Mouse (Mus musculus) heart, embryonic 11.5 days (tissue): ENCODE measurements around the gene Cldn10. TPM values are rescaled to one million over a fixed set of nuclear protein-coding genes. Genes with fewer than 3 reads are reported as not detected.
A peak's percentile ranks its signal among the peaks of the same experiment; 100 is the strongest.

Experiments used
- ATAC-seq: fragments of 200-750 bp; cut with Nextera tagmentation; replicated peaks from 2 replicates; pipeline ENCODE4 v1.8.0; 2017; ENCODE audit warnings: moderate library complexity; ENCODE audit not compliant: insufficient number of reproducible peaks, low FRiP score, low TSS enrichment
- H3K27ac ChIP-seq: fragments of 300-500 bp; sonication (generic); 2 replicates; pipeline ENCODE4 v1.5.1; 2014; ENCODE audit warnings: mild to moderate bottlenecking, low read depth, low read length
- H3K27me3 ChIP-seq: fragments of 300-500 bp; sonication (generic); 2 replicates; pipeline ENCODE4 v1.6.1; 2014; ENCODE audit warnings: mild to moderate bottlenecking, low read length, mixed read lengths; ENCODE audit not compliant: control insufficient read depth, insufficient read depth
- H3K36me3 ChIP-seq: fragments of 300-500 bp; sonication (generic); 2 replicates; pipeline ENCODE4 v1.6.1; 2014; ENCODE audit warnings: mild to moderate bottlenecking, low read length, moderate library complexity, mixed read lengths; ENCODE audit not compliant: control insufficient read depth, insufficient read depth
- H3K4me1 ChIP-seq: fragments of 300-500 bp; sonication (generic); 2 replicates; pipeline ENCODE4 v1.6.1; 2014; ENCODE audit warnings: low read length; ENCODE audit not compliant: control insufficient read depth, insufficient read depth
- H3K4me2 ChIP-seq: fragments of 300-500 bp; sonication (generic); 2 replicates; pipeline ENCODE4 v1.6.1; 2014; ENCODE audit warnings: mild to moderate bottlenecking, moderate library complexity
- H3K4me3 ChIP-seq: fragments of 300-500 bp; sonication (generic); 2 replicates; pipeline ENCODE4 v1.5.1; 2014; ENCODE audit warnings: low read depth, low read length
- H3K9ac ChIP-seq: fragments of 300-500 bp; sonication (generic); 2 replicates; pipeline ENCODE4 v1.6.1; 2014; ENCODE audit warnings: mild to moderate bottlenecking, low read depth, low read length, moderate library complexity
- H3K9me3 ChIP-seq: fragments of 300-500 bp; sonication (generic); replicated peaks from 2 replicates; pipeline ENCODE4 v1.6.1; 2016; ENCODE audit warnings: low read length; ENCODE audit not compliant: control insufficient read depth
- WGBS: fragments of 180-500 bp; shearing (Covaris S2); extraction: QIAGEN DNeasy Blood & Tissue Kit; methylation state at CpG from one replicate; pipeline ENCODE4 v1.1.7; 2014; ENCODE audit not compliant: insufficient replicate concordance; 5-methylcytosine and 5-hydroxymethylcytosine counted together
- polyA plus RNA-seq: library from polyadenylated mRNA; unstranded; fragments of >200 nt; fragmentation: Nextera tagmentation; extraction: Ambion mirVana; gene quantifications from 2 replicates; pipeline ENCODE4 v1.2.1, GENCODE M21; 2014

The Cldn10 gene
- polyA plus RNA-seq, result 0.34 and 0.56 TPM in 2 replicates

DNA sequence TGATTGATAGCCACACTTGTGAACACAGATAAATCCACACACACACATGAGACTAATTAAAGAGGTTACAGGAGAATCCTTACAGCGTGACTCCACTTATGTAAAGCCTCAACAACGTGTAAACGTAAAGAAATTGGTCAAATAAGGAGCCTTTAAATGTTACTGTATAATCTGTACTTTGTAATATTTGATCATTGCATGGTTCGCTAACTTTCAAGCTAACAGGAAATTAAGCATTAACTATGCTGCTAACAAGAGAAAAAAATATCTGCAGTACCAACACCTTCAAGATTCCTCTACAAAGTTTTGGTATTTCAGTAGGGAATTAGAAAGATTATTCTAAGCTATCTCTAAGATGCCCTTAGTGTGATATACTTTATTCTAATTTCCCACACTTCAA, at the start of gene Cldn10:
Gene Cldn10, plus strand, starts transcription at position 288 of the 400 bp plus-strand sequence.
- 68% methylated on average over 4 of the region's 4 CpGs for WGBS

DNA sequence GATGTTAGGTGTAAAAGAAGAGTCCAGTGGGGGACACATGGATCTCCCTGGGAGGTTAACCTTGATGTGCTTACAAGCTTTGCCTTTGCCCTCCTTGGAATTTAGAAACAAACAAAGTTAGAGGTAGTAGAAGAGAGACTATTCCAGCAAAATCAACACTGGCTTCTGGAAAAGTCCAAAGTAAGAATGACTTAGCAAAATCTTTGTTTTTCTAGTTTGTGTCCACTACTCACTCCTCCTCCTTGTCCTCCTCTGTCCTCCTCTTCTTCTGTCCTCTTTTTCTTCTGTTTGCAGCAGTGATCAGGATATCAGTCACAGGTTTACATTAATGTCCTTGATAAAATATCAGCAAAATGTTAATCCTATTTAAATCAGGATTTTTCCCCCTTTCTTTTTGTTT, 45.9 kb upstream of the Cldn10 start:
- Histone ChIP-seq H3K4me3 (no peak overlapping the region), H3K9me3 (peaks cover 5% of the 10 kb centered on the region; the same call in 1 of the 2 replicates), H3K4me2 (no peak overlapping the region), H3K4me1 (peaks cover 6% of the 10 kb centered on the region; the same call in 1 of the 2 replicates), H3K36me3 (no peaks in the 10 kb centered on the region), H3K9ac (no peak overlapping the region), H3K27me3 (no peaks in the 10 kb centered on the region), H3K27ac (no peak overlapping the region)
- no peak for ATAC-seq

More for the DNA sequence above, at the start of gene Cldn10:
- no peaks in the 10 kb centered on the region for H3K27me3 ChIP-seq
- no peaks in the 10 kb centered on the region for H3K36me3 ChIP-seq
- H3K4me3 ChIP-seq, result no peak within 1 kb of the TSS
- H3K4me1 ChIP-seq, result no peaks in the 10 kb centered on the region
- no peak within 1 kb of the TSS for H3K4me2 ChIP-seq
- ATAC-seq, result no peak
- no peak within 1 kb of the TSS for H3K9ac ChIP-seq
- no peak within 1 kb of the TSS for H3K27ac ChIP-seq
- H3K9me3 ChIP-seq, result no peaks in the 10 kb centered on the region

DNA sequence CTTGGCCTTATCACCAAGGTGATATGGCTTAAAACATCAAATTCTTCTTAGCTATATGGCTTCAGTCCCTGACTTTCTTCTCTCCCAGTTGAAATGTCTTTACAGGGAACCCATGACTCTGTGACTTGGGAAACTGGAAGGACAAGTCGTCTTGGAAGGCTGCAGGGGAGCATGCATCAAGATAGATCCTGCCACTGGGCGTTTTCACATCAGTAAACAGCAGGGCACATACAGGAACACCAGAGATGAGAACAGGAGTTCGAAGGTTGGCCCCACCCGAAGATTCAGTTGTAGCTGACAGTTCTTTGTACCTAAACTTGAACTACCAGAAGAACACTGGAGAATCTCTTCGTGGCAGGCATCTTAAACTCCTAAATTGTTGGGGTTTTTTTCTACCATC, 44.8 kb upstream of the Cldn10 start:
- no peak overlapping the region for H3K9ac ChIP-seq

DNA sequence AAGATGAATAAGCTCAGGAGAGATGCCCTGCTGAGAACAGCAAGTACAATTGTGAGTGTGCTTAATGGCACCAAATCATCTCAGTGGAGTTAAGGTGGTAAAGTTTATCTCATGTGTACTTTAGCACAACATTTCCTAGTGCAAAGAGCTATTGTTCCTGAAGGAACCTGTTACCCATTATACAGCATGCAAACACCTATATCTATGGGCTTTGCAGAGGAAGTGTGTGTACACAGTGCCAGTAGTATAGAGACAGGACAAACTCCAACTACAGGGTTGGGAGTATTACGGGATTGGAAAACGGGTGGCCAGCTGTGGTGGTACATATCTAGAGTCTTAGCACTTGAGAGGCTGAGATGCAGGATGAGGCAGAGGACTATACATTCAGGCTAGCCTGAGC, 38.6 kb upstream of the Cldn10 start:
- H3K27me3 ChIP-seq, result no peaks in the 10 kb centered on the region
- H3K36me3 ChIP-seq, result no peaks in the 10 kb centered on the region
- ATAC-seq, result no peak
- WGBS, result 74% methylated on average over 2 of the region's 2 CpGs
- no peak overlapping the region for H3K27ac ChIP-seq
- H3K9me3 ChIP-seq, result no peaks in the 10 kb centered on the region
- H3K4me3 ChIP-seq, result no peak overlapping the region
- no peaks in the 10 kb centered on the region for H3K4me1 ChIP-seq
- no peak overlapping the region for H3K4me2 ChIP-seq
- no peak overlapping the region for H3K9ac ChIP-seq

More for the DNA sequence above, 44.8 kb upstream of the Cldn10 start:
- no peak overlapping the region for H3K4me2 ChIP-seq
- 66% methylated on average over 5 of the region's 5 CpGs for WGBS
- H3K9me3 ChIP-seq, result peaks cover 5% of the 10 kb centered on the region; the same call in 1 of the 2 replicates
- H3K4me3 ChIP-seq, result no peak overlapping the region
- H3K36me3 ChIP-seq, result no peaks in the 10 kb centered on the region
- no peak for ATAC-seq
- no peaks in the 10 kb centered on the region for H3K27me3 ChIP-seq
- H3K4me1 ChIP-seq, result no peaks in the 10 kb centered on the region
- no peak overlapping the region for H3K27ac ChIP-seq

DNA sequence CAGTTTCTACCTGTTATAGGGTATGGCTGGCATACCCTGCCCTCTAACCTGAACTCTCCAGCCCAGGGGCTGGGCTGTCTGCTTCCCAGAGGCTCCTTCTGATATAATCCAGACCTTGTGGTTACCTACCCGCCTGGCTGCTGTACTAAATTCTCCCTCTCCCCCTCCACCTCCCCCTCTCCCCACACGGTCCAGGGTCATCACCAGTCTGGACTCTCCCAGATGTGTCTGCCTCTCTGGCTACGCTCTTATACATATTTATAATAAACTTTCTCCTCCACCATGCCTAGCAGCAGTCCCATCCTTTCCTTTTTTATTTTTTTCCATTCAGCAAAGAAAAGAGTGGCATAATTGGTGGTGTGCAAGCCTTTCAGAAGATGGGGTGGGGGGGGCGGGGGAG, 38.0 kb upstream of the Cldn10 start:
- H3K27ac ChIP-seq, result no peak overlapping the region
- H3K27me3 ChIP-seq, result no peaks in the 10 kb centered on the region
- ATAC-seq, result no peak
- H3K9me3 ChIP-seq, result no peaks in the 10 kb centered on the region
- H3K9ac ChIP-seq, result no peak overlapping the region
- H3K4me1 ChIP-seq, result no peaks in the 10 kb centered on the region
- H3K36me3 ChIP-seq, result no peaks in the 10 kb centered on the region
- no peak overlapping the region for H3K4me3 ChIP-seq
- 56% methylated on average over 4 of the region's 4 CpGs for WGBS
- no peak overlapping the region for H3K4me2 ChIP-seq

DNA sequence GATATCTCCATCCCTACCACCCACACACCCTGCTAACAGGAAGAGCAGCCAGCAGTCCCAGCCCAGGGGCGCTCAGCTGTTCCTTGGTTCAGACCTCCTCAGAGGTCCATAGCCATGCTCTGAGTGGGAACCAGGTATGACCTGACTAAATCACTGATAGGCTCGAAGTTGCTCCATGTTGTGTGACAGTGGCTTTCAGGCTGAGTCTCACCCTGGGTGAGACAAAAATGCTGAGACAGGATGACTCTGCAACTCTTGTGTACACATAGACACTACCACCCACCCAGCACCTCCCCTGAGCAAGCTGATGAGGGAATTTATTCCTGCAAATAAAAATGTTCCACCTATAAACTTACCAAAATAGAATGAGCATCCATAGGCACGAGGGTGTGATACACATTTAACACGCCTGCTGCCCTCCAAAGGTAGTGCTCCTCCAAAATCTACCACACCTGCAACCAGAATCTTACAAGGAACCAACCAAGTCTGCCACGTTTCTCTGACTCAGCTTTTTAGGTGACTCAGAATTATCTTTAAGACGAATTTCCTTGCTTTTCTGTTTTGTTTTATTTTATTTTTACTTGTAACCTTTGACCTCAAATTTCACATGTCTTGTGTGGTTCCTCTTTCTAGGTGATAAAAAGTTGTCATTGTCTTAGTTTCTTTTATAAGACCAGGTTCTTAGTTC, 37.1 kb upstream of the Cldn10 start:
- peak; percentile 93 for ATAC-seq
- H3K4me1 ChIP-seq, result no peaks in the 10 kb centered on the region
- WGBS, result 73% methylated on average over 6 of the region's 6 CpGs
- no peak overlapping the region for H3K27ac ChIP-seq
- H3K9ac ChIP-seq, result no peak overlapping the region
- H3K27me3 ChIP-seq, result no peaks in the 10 kb centered on the region
- H3K9me3 ChIP-seq, result no peaks in the 10 kb centered on the region
- H3K4me2 ChIP-seq, result no peak overlapping the region
- H3K4me3 ChIP-seq, result no peak overlapping the region
- no peaks in the 10 kb centered on the region for H3K36me3 ChIP-seq

DNA sequence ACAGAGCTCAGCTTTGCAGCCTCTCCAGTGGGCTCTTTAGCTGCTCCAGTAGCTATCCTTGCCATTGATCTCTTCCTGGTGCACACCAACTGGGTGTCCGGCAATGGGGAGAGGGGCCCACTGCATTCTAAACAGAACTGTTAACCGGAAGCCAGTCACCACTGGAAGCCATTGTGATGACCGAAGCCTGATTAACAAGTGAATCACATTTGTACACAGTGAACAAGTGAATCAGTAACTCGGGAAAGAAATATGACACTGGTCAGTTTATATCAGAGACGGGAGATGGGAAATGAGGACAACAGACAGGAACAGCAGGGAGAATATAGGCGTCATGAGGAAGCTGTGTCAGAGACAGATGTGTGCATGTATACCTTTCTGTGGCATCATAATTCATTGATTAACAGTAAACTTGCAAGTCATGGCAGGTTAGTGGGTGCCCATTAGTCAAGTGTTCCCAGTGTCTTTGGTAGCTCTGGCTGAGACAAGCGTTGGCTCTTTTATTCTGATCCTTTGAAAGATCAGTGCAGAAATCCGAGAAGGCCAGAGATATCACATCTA, 36.4 kb upstream of the Cldn10 start:
- Histone ChIP-seq H3K36me3 (no peaks in the 10 kb centered on the region), H3K9ac (no peak overlapping the region), H3K9me3 (no peaks in the 10 kb centered on the region), H3K4me1 (no peaks in the 10 kb centered on the region), H3K4me2 (no peak overlapping the region), H3K27me3 (no peaks in the 10 kb centered on the region), H3K27ac (no peak overlapping the region), H3K4me3 (no peak overlapping the region)
- no peak for ATAC-seq
- 82% methylated on average over 8 of the region's 8 CpGs for WGBS

DNA sequence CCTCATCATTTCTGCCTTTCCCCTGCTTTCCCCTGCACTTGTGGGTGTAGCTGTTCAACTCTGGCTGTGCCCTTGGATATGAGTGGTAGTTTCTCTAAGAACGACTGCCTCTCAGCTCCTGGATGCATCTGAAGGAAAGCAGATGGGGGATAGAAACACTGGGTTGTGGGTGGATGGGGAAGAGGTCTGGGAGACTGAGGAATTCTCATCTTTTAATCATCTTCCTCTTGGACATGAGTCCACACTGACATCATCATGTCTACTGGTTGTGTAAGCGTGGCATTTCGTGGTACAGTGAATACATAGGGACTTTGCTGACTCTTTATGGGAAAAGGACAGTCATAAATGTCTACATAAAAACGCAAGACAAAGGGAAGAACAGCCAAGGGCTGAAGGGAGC, 31.7 kb upstream of the Cldn10 start:
- no peaks in the 10 kb centered on the region for H3K36me3 ChIP-seq
- H3K4me3 ChIP-seq, result no peak overlapping the region
- ATAC-seq, result no peak
- H3K4me1 ChIP-seq, result no peaks in the 10 kb centered on the region
- H3K9ac ChIP-seq, result no peak overlapping the region
- no peak overlapping the region for H3K27ac ChIP-seq
- H3K9me3 ChIP-seq, result no peaks in the 10 kb centered on the region
- H3K27me3 ChIP-seq, result no peaks in the 10 kb centered on the region
- no peak overlapping the region for H3K4me2 ChIP-seq
- WGBS, result 80% methylated on average over 4 of the region's 4 CpGs

DNA sequence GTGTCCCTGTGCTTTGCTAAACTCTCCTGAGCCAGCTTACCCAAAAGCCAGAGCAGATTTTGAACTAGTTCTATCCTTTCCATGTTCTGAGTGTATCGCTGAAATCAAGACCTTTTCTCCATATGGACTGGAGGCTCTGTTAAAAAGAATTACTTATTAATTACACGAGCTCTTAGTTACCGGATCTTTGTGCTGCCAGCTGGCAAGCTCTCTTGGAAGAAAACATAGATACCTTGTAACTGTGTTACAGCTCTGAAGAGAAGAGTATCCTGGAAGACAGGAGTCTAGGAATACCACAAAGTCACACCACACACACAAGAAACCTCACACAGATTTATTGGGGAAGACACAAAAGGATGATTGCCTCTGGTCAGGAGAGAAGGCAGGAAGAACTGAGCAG, 31.1 kb upstream of the Cldn10 start:
- WGBS, result 86% methylated on average over 3 of the region's 3 CpGs

More for the DNA sequence above, 31.1 kb upstream of the Cldn10 start:
- Histone ChIP-seq H3K4me2 (no peak overlapping the region), H3K4me1 (no peaks in the 10 kb centered on the region), H3K27me3 (no peaks in the 10 kb centered on the region), H3K36me3 (no peaks in the 10 kb centered on the region), H3K27ac (no peak overlapping the region), H3K4me3 (no peak overlapping the region), H3K9ac (no peak overlapping the region), H3K9me3 (no peaks in the 10 kb centered on the region)
- ATAC-seq, result no peak
